Mouse (Mus musculus): Measurements from ENCODE around the gene Try5. TPM values are rescaled to one million over a fixed set of nuclear protein-coding genes. Genes with fewer than 3 reads are reported as not detected.
"Not testable (repeated sequence)": the region's sequence is repeated elsewhere in the genome, so short reads cannot be mapped to it uniquely, and the experiment has no call there.

The Try5 gene
- not detected in 2 replicates for total RNA-seq (2014; fragmentation: Nextera tagmentation)
- not detected in 2 replicates for total RNA-seq (2017)

- not testable (repeated sequence) for ATAC-seq (replicated peaks; ENCODE audit: poor library complexity, severe bottlenecking)
These were observed at the start of gene Try5 for GRCm38 (mm10) chr6:41316741-41317140. TSS of gene Try5 (minus strand) at chr6:41316841.

- no peak for ATAC-seq (replicated peaks; ENCODE audit: poor library complexity, severe bottlenecking)
These were observed 37.3 kb upstream of the Try5 start, which contains the start of gene Try10 for GRCm38 (mm10) chr6:41353932-41354331. TSS of gene Try10 (plus strand) at chr6:41354105.

- ATAC-seq (replicated peaks; ENCODE audit: poor library complexity, severe bottlenecking), result no peak
These were observed 14.7 kb downstream of the Try5 start, which contains the start of gene Try4 for GRCm38 (mm10) chr6:41301969-41302368. TSS of gene Try4 (plus strand) at chr6:41302269.

- ATAC-seq (replicated peaks; ENCODE audit: poor library complexity, severe bottlenecking), result no peak
These were observed 18.4 kb downstream of the Try5 start for GRCm38 (mm10) chr6:41298255-41298654.

- no peak for ATAC-seq (replicated peaks; ENCODE audit: poor library complexity, severe bottlenecking)
These were observed 50.5 kb downstream of the Try5 start for GRCm38 (mm10) chr6:41266140-41266539.

GRCm38 (mm10) chr6:41262796-41263195 lies 53.8 kb downstream of the Try5 start:
- peak; percentile 83 for ATAC-seq (replicated peaks; ENCODE audit: poor library complexity, severe bottlenecking)

Other genes starting within 250 kb of the Try5 start
- not detected in 2 replicates for gene Try4, start 14.6 kb downstream of the Try5 start, total RNA-seq (2014; fragmentation: Nextera tagmentation)
- gene Try4, start 14.6 kb downstream of the Try5 start, total RNA-seq (2017), result not detected in 2 replicates
- gene Try10, start 37.3 kb upstream of the Try5 start, total RNA-seq (2014; fragmentation: Nextera tagmentation), result not detected in 2 replicates
- not detected in 2 replicates for gene Try10, start 37.3 kb upstream of the Try5 start, total RNA-seq (2017)
- not detected in 2 replicates for gene Prss3, start 60.8 kb upstream of the Try5 start, total RNA-seq (2014; fragmentation: Nextera tagmentation)
- gene Prss3, start 60.8 kb upstream of the Try5 start, total RNA-seq (2017), result not detected in 2 replicates
- gene Gm5771, start 75.5 kb upstream of the Try5 start, total RNA-seq (2014; fragmentation: Nextera tagmentation), result not detected in 2 replicates
- gene Gm5771, start 75.5 kb upstream of the Try5 start, total RNA-seq (2017), result not detected in 2 replicates
- not detected in 2 replicates for gene Gm10334, start 129.3 kb upstream of the Try5 start, total RNA-seq (2014; fragmentation: Nextera tagmentation)
- not detected in 2 replicates for gene Gm10334, start 129.3 kb upstream of the Try5 start, total RNA-seq (2017)
- gene Prss1, start 142.1 kb upstream of the Try5 start, total RNA-seq (2014; fragmentation: Nextera tagmentation), result not detected in 2 replicates
- not detected in 2 replicates for gene Prss1, start 142.1 kb upstream of the Try5 start, total RNA-seq (2017)
- gene Prss2, start 204.9 kb upstream of the Try5 start, total RNA-seq (2014; fragmentation: Nextera tagmentation), result not detected in 2 replicates
- not detected in 2 replicates for gene Prss2, start 204.9 kb upstream of the Try5 start, total RNA-seq (2017)